Mouse (Mus musculus) erythroblast, adult 5-6 weeks (primary cell): ENCODE data around the gene Vmn1r62. TPM values are rescaled to one million over a fixed set of nuclear protein-coding genes. Genes with fewer than 3 reads are reported as not detected.
"Not testable (repeated sequence)": the region's sequence is repeated elsewhere in the genome, so short reads cannot be mapped to it uniquely, and the experiment has no call there.

ENCODE experiments used
- ATAC-seq: replicated peaks from 2 replicates; pipeline ENCODE4 v1.8.0; 2016; ENCODE audit warnings: moderate number of reproducible peaks, mild to moderate bottlenecking, moderate TSS enrichment, inconsistent platforms; ENCODE audit not compliant: poor library complexity, low FRiP score, severe bottlenecking
- total RNA-seq, 2 experiments: library from RNA; stranded (forward) in 1 of 2; stranded (reverse) in 1 of 2; fragments of 150-400 nt in 1 of 2; fragments of 200-764, 138-1000 nt in 1 of 2; gene quantifications; 2 replicates each; pipeline versions ENCODE4 v1.2.3 to v1.2.4; 2015 to 2017; ENCODE audit warnings: low replicate concordance in 2 of 2

The Vmn1r62 gene
- not detected in 2 replicates for total RNA-seq (2015; ENCODE audit: low replicate concordance)
- not detected in 2 replicates for total RNA-seq (2017; ENCODE audit: low replicate concordance)

DNA sequence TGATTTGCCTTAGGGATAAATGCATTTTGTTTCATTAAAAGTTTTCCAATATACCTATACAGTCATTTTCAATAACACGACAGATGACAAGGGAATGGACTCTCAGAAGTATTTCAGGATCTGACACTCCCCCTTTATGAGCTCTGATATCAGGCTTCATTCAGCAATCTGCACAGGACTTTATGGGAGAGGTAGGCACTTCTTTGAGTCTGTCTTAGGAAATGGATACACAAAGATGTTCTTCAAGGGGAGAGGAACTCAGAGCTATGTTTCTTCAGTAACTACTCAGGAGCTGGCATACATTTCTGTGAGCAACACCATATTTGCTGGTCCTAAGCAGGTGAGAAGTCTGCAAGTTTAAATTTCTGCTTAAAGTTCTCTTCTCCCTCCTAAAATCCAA, at the start of gene Vmn1r62:
Gene Vmn1r62, plus strand, starts transcription at position 301 of the 400 bp plus-strand sequence.
- ATAC-seq: not testable (repeated sequence)

Other genes starting within 250 kb of the Vmn1r62 start
- not detected in 2 replicates for gene Vmn1r59, start 216.9 kb upstream of the Vmn1r62 start, total RNA-seq (2015; ENCODE audit: low replicate concordance)
- gene Vmn1r59, start 216.9 kb upstream of the Vmn1r62 start, total RNA-seq (2017; ENCODE audit: low replicate concordance): not detected in 2 replicates
- gene Vmn2r28, start 179.7 kb upstream of the Vmn1r62 start, total RNA-seq (2015; ENCODE audit: low replicate concordance): not detected in 2 replicates
- not detected in 2 replicates for gene Vmn2r28, start 179.7 kb upstream of the Vmn1r62 start, total RNA-seq (2017; ENCODE audit: low replicate concordance)
- not detected in 2 replicates for gene Vmn1r60, start 126.3 kb upstream of the Vmn1r62 start, total RNA-seq (2015; ENCODE audit: low replicate concordance)
- gene Vmn1r60, start 126.3 kb upstream of the Vmn1r62 start, total RNA-seq (2017; ENCODE audit: low replicate concordance): not detected in 2 replicates
- gene Vmn1r61, start 60.3 kb upstream of the Vmn1r62 start, total RNA-seq (2015; ENCODE audit: low replicate concordance): not detected in 2 replicates
- not detected in 2 replicates for gene Vmn1r61, start 60.3 kb upstream of the Vmn1r62 start, total RNA-seq (2017; ENCODE audit: low replicate concordance)
- not detected in 2 replicates for gene Vmn1r63, start 131.8 kb downstream of the Vmn1r62 start, total RNA-seq (2015; ENCODE audit: low replicate concordance)
- not detected in 2 replicates for gene Vmn1r63, start 131.8 kb downstream of the Vmn1r62 start, total RNA-seq (2017; ENCODE audit: low replicate concordance)
- not detected in 2 replicates for gene Vmn1r64, start 210.9 kb downstream of the Vmn1r62 start, total RNA-seq (2015; ENCODE audit: low replicate concordance)
- gene Vmn1r64, start 210.9 kb downstream of the Vmn1r62 start, total RNA-seq (2017; ENCODE audit: low replicate concordance): not detected in 2 replicates